Mouse (Mus musculus): ENCODE results near the gene Rgs9bp.

- TF ChIP-seq TAL1 (IDR thresholded peaks at IDR 0.05; ENCODE audit: low read length) (no peak), GATA1 (IDR thresholded peaks at IDR 0.05; ENCODE audit: low read length) (no peak)
Measured at GRCm38 (mm10) chr7:35589485-35589884, 4.1 kb upstream of the Rgs9bp start.
